Mouse (Mus musculus) E14TG2a.4 (cell line): ENCODE measurements around the gene Phf19.

Experiments
- CTCF ChIP-seq: conservative IDR thresholded peaks from 2 replicates; pipeline ENCODE4 v1.5.1; 2014; ENCODE audit warnings: low read length
- NANOG ChIP-seq: IDR thresholded peaks from 2 replicates; pipeline ENCODE4 v1.6.1; 2014; ENCODE audit warnings: borderline replicate concordance, low read length, mixed read lengths

GRCm38 (mm10) chr2:34847702-34848101 lies 66.1 kb downstream of the Phf19 start:
- TF ChIP-seq CTCF (no peak), NANOG (no peak)
